Mouse (Mus musculus) layer of hippocampus, adult 9-11 months (tissue): ENCODE measurements at regions not wholly inside any gene's neighbourhood (a gene's known extent, or its start where the extent isn't known, plus 50 kb on each side); places are given as distances from the start of the nearest gene placed in this dataset.
A peak's percentile ranks its signal among the peaks of the same experiment; 100 is the strongest.

Experiments used
- DNase-seq: peaks from one replicate; pipeline ENCODE4 v3.0.0; 2022

- DNase-seq, result no peak
These were observed 328.4 kb upstream of the Gm9008 start for GRCm38 (mm10) chr6:76825953-76826352.

- no peak for DNase-seq
These were observed 305.4 kb upstream of the Gm9008 start for GRCm38 (mm10) chr6:76802969-76803368.

GRCm38 (mm10) chr6:76780168-76780567 is 282.6 kb upstream of the Gm9008 start:
- DNase-seq, result no peak

DNA sequence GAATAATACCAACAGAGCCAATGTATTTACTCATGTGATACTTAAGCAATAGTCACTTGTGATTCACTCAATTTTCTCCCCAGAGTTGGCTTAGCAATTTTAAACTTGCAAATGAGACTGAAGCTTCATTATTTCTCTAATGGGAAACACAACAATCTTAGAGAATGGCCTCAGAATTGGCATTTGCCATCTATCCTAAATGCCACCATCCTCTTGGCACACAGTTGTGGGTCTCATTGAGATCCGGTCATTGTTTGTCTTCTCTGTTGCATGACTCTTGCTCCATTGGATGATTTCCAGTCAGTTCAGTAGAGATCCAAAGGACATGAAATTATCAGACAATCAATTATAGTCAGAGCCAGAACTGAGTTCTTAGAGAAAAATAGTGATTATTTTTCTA is 280.6 kb upstream of the Gm9008 start:
- DNase-seq, result no peak

DNA sequence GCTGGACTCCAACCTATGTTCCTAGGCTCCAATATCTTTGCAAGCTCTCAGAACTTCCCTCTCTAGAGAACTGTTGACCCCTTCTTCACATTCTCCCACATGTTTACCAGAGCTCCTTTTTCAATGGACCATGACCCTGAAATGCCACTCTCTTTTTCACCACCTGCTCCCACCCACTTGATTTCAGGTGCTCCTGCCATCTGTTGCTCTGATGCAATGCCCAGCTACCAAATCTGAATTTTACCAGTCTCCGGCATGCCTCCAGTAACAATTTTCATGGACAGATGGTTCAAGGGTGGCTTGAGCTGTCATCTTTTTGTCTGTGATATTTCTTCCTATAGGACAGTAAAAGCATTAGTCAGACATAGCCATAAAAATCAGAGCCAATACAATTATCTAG is 279.5 kb upstream of the Gm9008 start:
- peak; percentile 9 for DNase-seq

DNA sequence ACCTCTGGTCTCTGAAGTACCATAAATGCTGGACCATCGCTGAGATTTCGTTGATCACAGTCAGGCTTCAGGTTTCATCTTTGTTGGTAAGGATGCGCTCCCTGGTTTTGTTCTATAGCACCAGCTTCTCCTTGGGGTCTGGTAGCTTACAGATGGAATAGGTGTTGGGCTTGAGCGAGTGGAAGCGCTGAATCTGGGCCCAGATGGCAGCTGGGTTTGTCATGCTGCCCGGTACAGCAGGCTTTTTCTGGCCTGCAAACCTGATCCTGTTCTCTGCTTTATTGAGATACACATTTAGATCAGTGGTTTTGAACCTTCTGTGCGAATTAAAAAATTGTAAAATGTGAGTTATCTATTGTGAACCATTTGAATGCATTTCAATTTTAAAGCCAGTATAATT is 266.3 kb upstream of the Gm9008 start:
- DNase-seq, result peak; percentile 71

GRCm38 (mm10) chr6:76754867-76755266 is 257.3 kb upstream of the Gm9008 start:
- DNase-seq, result no peak
